Mouse (Mus musculus) MEL (cell line): ENCODE results near the gene Sox1. TPM values are rescaled to one million over a fixed set of nuclear protein-coding genes. Genes with fewer than 3 reads are reported as not detected.

Source experiments
- DNase-seq: peaks from one replicate; pipeline ENCODE4 v3.0.0; 2011; ENCODE audit warnings: low read depth, low spot score
- H3K27ac ChIP-seq: 2 replicates; pipeline ENCODE4 v1.5.1; 2012; ENCODE audit warnings: low read depth, mild to moderate bottlenecking, control low read depth, low read length, moderate library complexity; ENCODE audit not compliant: control insufficient read depth
- H3K27me3 ChIP-seq, 2 experiments: fragments of 150-350 bp in 1 of 2; sonication (generic) in 1 of 2; 2 replicates each; pipeline ENCODE4 v1.6.1; 2012; ENCODE audit warnings: low read length in 2 of 2, mild to moderate bottlenecking in 2 of 2, improper control_type of control experiment in 1 of 2, moderate library complexity in 1 of 2; ENCODE audit not compliant: insufficient read depth in 2 of 2, control insufficient read depth in 1 of 2
- H3K36me3 ChIP-seq, 2 experiments: 2 replicates each; pipeline ENCODE4 v1.6.1; 2012 to 2014; ENCODE audit warnings: low read length in 2 of 2, improper control_type of control experiment in 1 of 2, inconsistent platforms in 1 of 2, mild to moderate bottlenecking in 1 of 2; ENCODE audit not compliant: insufficient read depth in 2 of 2, control insufficient read depth in 1 of 2
- H3K4me1 ChIP-seq, 2 experiments: fragments of 150-350 bp in 1 of 2; sonication (generic) in 1 of 2; 2 replicates each; pipeline ENCODE4 v1.6.1; 2012; ENCODE audit warnings: low read length in 2 of 2, improper control_type of control experiment in 1 of 2, mild to moderate bottlenecking in 1 of 2; ENCODE audit not compliant: insufficient read depth in 2 of 2, control insufficient read depth in 1 of 2
- H3K4me3 ChIP-seq, 2 experiments: fragments of 150-350 bp in 1 of 2; sonication (generic) in 1 of 2; 2 replicates each; pipeline ENCODE4 v1.5.1; 2012; ENCODE audit warnings: low read depth in 2 of 2, low read length in 2 of 2, mild to moderate bottlenecking in 2 of 2, moderate library complexity in 2 of 2, control low read depth in 1 of 2, improper control_type of control experiment in 1 of 2; ENCODE audit not compliant: control insufficient read depth in 1 of 2, insufficient read depth in 1 of 2
- H3K79me2 ChIP-seq: 2 replicates; pipeline ENCODE4 v1.6.1; 2012; ENCODE audit warnings: mild to moderate bottlenecking, low read length, moderate library complexity; ENCODE audit not compliant: control insufficient read depth, poor library complexity, insufficient read depth
- H3K9ac ChIP-seq: 2 replicates; pipeline ENCODE4 v1.6.1; 2012; ENCODE audit warnings: low read depth, mild to moderate bottlenecking, control low read depth, low read length, moderate library complexity; ENCODE audit not compliant: control insufficient read depth, poor library complexity, severe bottlenecking
- H3K9me3 ChIP-seq: fragments of 150-350 bp; sonication (generic); replicated peaks from 2 replicates; pipeline ENCODE4 v1.6.1; 2012; ENCODE audit warnings: mild to moderate bottlenecking, low read length, improper control_type of control experiment, moderate library complexity; ENCODE audit not compliant: insufficient read depth
- CHD1 ChIP-seq: IDR thresholded peaks from 2 replicates; pipeline ENCODE4 v1.6.1; 2012; ENCODE audit warnings: low read depth, mild to moderate bottlenecking, inconsistent platforms, low read length, improper control_type of control experiment
- CTCF ChIP-seq, 3 experiments: IDR thresholded peaks in 2 of 3; conservative IDR thresholded peaks in 1 of 3; 2 replicates each; pipeline ENCODE4 v1.5.1; 2011 to 2012; ENCODE audit warnings: low read length in 3 of 3, low read depth in 2 of 3, mild to moderate bottlenecking in 2 of 3, improper control_type of control experiment in 1 of 3, inconsistent platforms in 1 of 3, mixed read lengths in 1 of 3, moderate library complexity in 1 of 3; ENCODE audit not compliant: control insufficient read depth in 1 of 3, insufficient read depth in 1 of 3, poor library complexity in 1 of 3, severe bottlenecking in 1 of 3
- ELF1 ChIP-seq: IDR thresholded peaks from 2 replicates; pipeline ENCODE4 v1.6.1; 2014; ENCODE audit warnings: low read depth, mild to moderate bottlenecking, inconsistent platforms, low read length, improper control_type of control experiment, moderate library complexity
- ETS1 ChIP-seq: IDR thresholded peaks from 2 replicates; pipeline ENCODE4 v1.6.1; 2012; ENCODE audit warnings: low read depth, mild to moderate bottlenecking, inconsistent platforms, low read length, improper control_type of control experiment, moderate library complexity
- KAT2A ChIP-seq: conservative IDR thresholded peaks from 2 replicates; pipeline ENCODE4 v1.6.1; 2012; ENCODE audit warnings: low read depth, low read length, improper control_type of control experiment, inconsistent platforms
- MAFK ChIP-seq: IDR thresholded peaks from 2 replicates; pipeline ENCODE4 v1.6.1; 2011; ENCODE audit warnings: low read depth, mild to moderate bottlenecking, low read length, improper control_type of control experiment, borderline replicate concordance
- MAX ChIP-seq: IDR thresholded peaks from 2 replicates; pipeline ENCODE4 v1.6.1; 2011; ENCODE audit warnings: low read length, improper control_type of control experiment
- MAZ ChIP-seq: IDR thresholded peaks from 2 replicates; pipeline ENCODE4 v1.6.1; 2012; ENCODE audit warnings: low read depth, mild to moderate bottlenecking, inconsistent platforms, low read length, improper control_type of control experiment
- MEF2A ChIP-seq: IDR thresholded peaks from 2 replicates; pipeline ENCODE4 v1.6.1; 2014; ENCODE audit warnings: low read depth, mild to moderate bottlenecking, inconsistent platforms, low read length, improper control_type of control experiment; ENCODE audit not compliant: poor library complexity, insufficient replicate concordance, severe bottlenecking; ENCODE audit errors: extremely low read depth
- MYB ChIP-seq: IDR thresholded peaks from 2 replicates; pipeline ENCODE4 v1.6.1; 2011; ENCODE audit warnings: mild to moderate bottlenecking, low read depth, low read length, improper control_type of control experiment
- MYC ChIP-seq: IDR thresholded peaks from 2 replicates; pipeline ENCODE4 v1.6.1; 2011; ENCODE audit warnings: low read depth, mild to moderate bottlenecking, low read length, improper control_type of control experiment, moderate library complexity
- SIN3A ChIP-seq: IDR thresholded peaks from 2 replicates; pipeline ENCODE4 v1.6.1; 2012; ENCODE audit warnings: low read length, improper control_type of control experiment, inconsistent platforms
- SMC3 ChIP-seq: IDR thresholded peaks from 2 replicates; pipeline ENCODE4 v1.6.1; 2011; ENCODE audit warnings: low read depth, low read length, improper control_type of control experiment
- TAL1 ChIP-seq: IDR thresholded peaks from 2 replicates; pipeline ENCODE4 v1.6.1; 2012; ENCODE audit warnings: mild to moderate bottlenecking, inconsistent platforms, low read length, moderate library complexity, mixed read lengths
- TBP ChIP-seq: IDR thresholded peaks from 2 replicates; pipeline ENCODE4 v1.8.0; 2011; ENCODE audit warnings: low read depth, low read length, improper control_type of control experiment
- USF2 ChIP-seq, 2 experiments: IDR thresholded peaks; 2 replicates each; pipeline ENCODE4 v1.6.1; 2011 to 2012; ENCODE audit warnings: improper control_type of control experiment in 2 of 2, low read length in 2 of 2, borderline replicate concordance in 1 of 2, inconsistent platforms in 1 of 2, low read depth in 1 of 2, mild to moderate bottlenecking in 1 of 2; ENCODE audit not compliant: insufficient read depth in 1 of 2
- ZKSCAN1 ChIP-seq: IDR thresholded peaks from 2 replicates; pipeline ENCODE4 v1.6.1; 2012; ENCODE audit warnings: low read depth, mild to moderate bottlenecking, inconsistent platforms, low read length, improper control_type of control experiment, moderate library complexity
- polyA plus RNA-seq, 2 experiments: library from polyadenylated mRNA; stranded (reverse) in 1 of 2; unstranded in 1 of 2; fragments of >175 nt in 1 of 2; fragments of >200 nt in 1 of 2; gene quantifications; 2 replicates each; pipeline versions ENCODE4 v1.2.1 to v1.2.4; 2012; ENCODE audit warnings: low replicate concordance in 2 of 2, low read depth in 1 of 2; ENCODE audit not compliant: insufficient read length in 2 of 2, insufficient read depth in 1 of 2, missing spikeins in 1 of 2
- total RNA-seq: library from RNA; depleted of rRNA; stranded (reverse); fragments of 300-350 nt; gene quantifications from 2 replicates; pipeline ENCODE4 v1.2.3, GENCODE M21; 2012

Sox1 gene
- total and polyA plus RNA-seq, 3 experiments = not detected

GRCm38 (mm10) chr8:12386530-12387222 is 8.4 kb upstream of the Sox1 start:
- Histone ChIP-seq H3K9ac (no peak overlapping the region), H3K4me1 (no peaks in the 10 kb centered on the region), H3K79me2 (no peaks in the 10 kb centered on the region), H3K27ac (no peak overlapping the region), H3K36me3 (no peaks in the 10 kb centered on the region), H3K4me3 (no peak overlapping the region), H3K9me3 (no peaks in the 10 kb centered on the region), H3K27me3 (no peaks in the 10 kb centered on the region)
- TF ChIP-seq MAX (no peak), ETS1 (no peak), CHD1 (no peak), ELF1 (no peak), MEF2A (no peak), MYB (no peak), ZKSCAN1 (no peak), SMC3 (no peak), USF2 (IDR thresholded peaks at IDR 0.05; ENCODE audit: borderline replicate concordance in 1 of 2, insufficient read depth in 1 of 2, low read depth in 1 of 2, low read length in 2 of 2) (no peak), MYC (no peak), KAT2A (no peak)
- no peak for DNase-seq

GRCm38 (mm10) chr8:12387223-12387860 is 7.8 kb upstream of the Sox1 start:
- Histone ChIP-seq H3K27me3 (no peaks in the 10 kb centered on the region), H3K79me2 (no peaks in the 10 kb centered on the region), H3K27ac (no peak overlapping the region), H3K9me3 (no peaks in the 10 kb centered on the region), H3K4me3 (no peak overlapping the region), H3K36me3 (no peaks in the 10 kb centered on the region), H3K4me1 (no peaks in the 10 kb centered on the region), H3K9ac (no peak overlapping the region)
- TF ChIP-seq SIN3A (no peak), ZKSCAN1 (no peak), MAZ (no peak), TBP (no peak), MAFK (no peak), CTCF (IDR thresholded peaks at IDR 0.05 in 2 of 3, conservative IDR thresholded peaks at IDR 0.05 in 1 of 3; ENCODE audit: control insufficient read depth in 1 of 3, insufficient read depth in 1 of 3, low read depth in 2 of 3, low read length in 3 of 3, poor library complexity in 1 of 3, severe bottlenecking in 1 of 3) (no peak), TAL1 (no peak)
- DNase-seq = no peak
